Mouse (Mus musculus) cortical plate, adult 2 months (tissue): ENCODE data around the gene Hcn1.

Experiments
- CTCF ChIP-seq: fragments of 200-500 bp; IDR thresholded peaks from 2 replicates; pipeline ENCODE4 v1.5.1; 2011; ENCODE audit warnings: mild to moderate bottlenecking, control low read depth, low read length; ENCODE audit not compliant: insufficient read depth; ENCODE audit errors: extremely low read depth
- POLR2A ChIP-seq: fragments of 200-500 bp; IDR thresholded peaks from 2 replicates; pipeline ENCODE4 v1.6.1; 2011; ENCODE audit warnings: mild to moderate bottlenecking, low read length, control low read depth; ENCODE audit not compliant: insufficient read depth; ENCODE audit errors: extremely low read depth

DNA sequence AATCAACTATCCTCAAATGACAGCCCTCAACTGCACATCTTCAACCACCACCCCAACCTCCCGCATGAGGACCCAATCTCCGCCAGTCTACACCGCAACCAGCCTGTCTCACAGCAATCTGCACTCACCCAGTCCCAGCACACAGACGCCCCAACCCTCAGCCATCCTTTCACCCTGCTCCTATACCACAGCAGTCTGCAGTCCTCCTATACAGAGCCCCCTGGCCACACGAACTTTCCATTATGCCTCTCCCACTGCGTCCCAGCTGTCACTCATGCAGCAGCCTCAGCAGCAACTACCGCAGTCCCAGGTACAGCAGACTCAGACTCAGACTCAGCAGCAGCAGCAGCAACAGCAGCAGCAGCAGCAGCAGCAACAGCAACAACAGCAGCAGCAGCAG, 373.3 kb downstream of the Hcn1 start:
- TF ChIP-seq POLR2A (no peak), CTCF (no peak)
